Mouse (Mus musculus) myocyte (in vitro differentiated cells): ENCODE data around the gene Thada.

Experiments used
- CEBPB ChIP-seq: IDR thresholded peaks from 2 replicates; pipeline ENCODE4 v1.6.1; 2011; ENCODE audit warnings: mild to moderate bottlenecking, moderate library complexity; ENCODE audit not compliant: poor library complexity, insufficient read depth, severe bottlenecking
- E2F4 ChIP-seq: IDR thresholded peaks from one replicate; pipeline ENCODE4 v1.6.1; 2011; ENCODE audit warnings: mild to moderate bottlenecking, control low read depth, moderate library complexity; ENCODE audit not compliant: insufficient read depth
- MAX ChIP-seq: IDR thresholded peaks from one replicate; pipeline ENCODE4 v1.6.1; 2011; ENCODE audit warnings: low read depth, mild to moderate bottlenecking, control low read depth
- MYOD1 ChIP-seq, 3 experiments: IDR thresholded peaks; one replicate each; pipeline ENCODE4 v1.6.1; 2011; ENCODE audit warnings: control low read depth in 2 of 3, low read depth in 2 of 3, mild to moderate bottlenecking in 2 of 3, moderate library complexity in 1 of 3; ENCODE audit not compliant: insufficient read length in 2 of 3, control insufficient read depth in 1 of 3
- MYOG ChIP-seq, 3 experiments: IDR thresholded peaks; one replicate each; pipeline ENCODE4 v1.6.1; 2011; ENCODE audit warnings: control low read depth in 2 of 3, low read depth in 2 of 3, mild to moderate bottlenecking in 2 of 3; ENCODE audit not compliant: insufficient read length in 2 of 3, control insufficient read depth in 1 of 3, insufficient read depth in 1 of 3
- POLR2A ChIP-seq: IDR thresholded peaks from one replicate; pipeline ENCODE4 v1.6.1; 2011; ENCODE audit warnings: low read depth, mild to moderate bottlenecking, control low read depth, moderate library complexity; ENCODE audit not compliant: insufficient read length
- POLR2AphosphoS2 ChIP-seq: IDR thresholded peaks from one replicate; pipeline ENCODE4 v1.6.1; 2011; ENCODE audit warnings: low read depth, control low read depth; ENCODE audit not compliant: insufficient read length
- REST ChIP-seq: IDR thresholded peaks from one replicate; pipeline ENCODE4 v1.6.1; 2011; ENCODE audit warnings: mild to moderate bottlenecking, control low read depth, moderate library complexity; ENCODE audit not compliant: insufficient read depth, insufficient read length
- TCF12 ChIP-seq: IDR thresholded peaks from one replicate; pipeline ENCODE4 v1.6.1; 2011; ENCODE audit warnings: mild to moderate bottlenecking, control low read depth; ENCODE audit not compliant: poor library complexity, insufficient read depth, severe bottlenecking

DNA sequence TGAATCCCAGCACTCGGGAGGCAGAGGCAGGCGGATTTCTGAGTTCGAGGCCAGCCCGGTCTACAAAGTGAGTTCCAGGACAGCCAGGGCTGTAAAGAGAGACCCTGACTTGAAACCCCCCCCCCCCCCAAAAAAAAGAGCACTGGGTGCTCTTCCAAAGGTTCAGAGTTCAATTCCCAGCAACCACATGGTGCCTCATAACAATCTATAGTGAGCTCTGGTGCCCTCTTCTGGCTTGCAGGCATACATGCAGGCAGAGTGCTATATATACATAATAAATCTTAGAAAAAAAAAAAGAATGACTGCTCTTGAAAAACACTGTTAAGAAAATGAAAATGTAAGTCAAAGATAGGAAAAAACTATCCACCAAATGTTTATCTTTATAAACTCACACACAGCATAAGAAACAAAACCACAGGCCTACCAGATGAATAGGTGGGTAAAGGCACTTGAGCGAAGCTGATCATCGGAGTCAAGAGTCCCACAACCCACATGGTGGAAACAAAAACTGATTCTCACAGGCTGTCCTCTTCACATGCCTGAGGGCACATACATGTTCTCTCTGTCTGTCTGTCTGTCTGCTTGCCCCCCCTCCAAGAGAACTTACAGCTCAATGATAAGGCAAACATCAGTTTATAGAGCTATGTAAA is 224.6 kb downstream of the Thada start:
- TF ChIP-seq POLR2A (no peak), POLR2AphosphoS2 (no peak), MYOD1 (IDR thresholded peaks at IDR 0.05; ENCODE audit: control insufficient read depth in 1 of 3, insufficient read length in 2 of 3, low read depth in 2 of 3) (no peak), CEBPB (no peak), TCF12 (no peak), E2F4 (no peak), MAX (no peak), REST (no peak), MYOG (IDR thresholded peaks at IDR 0.05; ENCODE audit: control insufficient read depth in 1 of 3, insufficient read depth in 1 of 3, insufficient read length in 2 of 3, low read depth in 2 of 3) (no peak)
